Mouse (Mus musculus) kidney, adult 18-20 months (tissue): ENCODE data around the gene Ell2.

Source experiments
- DNase-seq: peaks from one replicate; pipeline ENCODE4 v3.0.0; 2021

Ell2 gene

DNA sequence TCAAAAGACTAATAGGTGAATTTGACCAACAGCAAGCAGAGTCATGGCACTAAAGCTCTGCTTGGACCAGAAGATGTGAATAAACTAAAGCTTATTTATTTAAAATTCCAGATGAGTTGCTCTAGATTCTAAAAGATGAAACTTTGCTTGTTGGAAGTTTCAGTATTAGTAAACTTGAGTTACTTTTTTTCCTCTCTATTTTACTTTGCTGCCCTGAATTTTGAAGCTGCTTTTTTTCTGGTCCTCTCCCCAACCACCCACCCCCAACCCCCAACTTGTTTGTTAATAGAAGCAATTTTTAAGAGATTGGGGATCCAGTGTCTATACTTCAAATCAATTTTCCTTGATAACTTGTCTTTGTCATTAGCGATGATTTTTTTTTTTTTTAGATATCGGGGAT lies 64.2 kb downstream of the Ell2 start:
- DNase-seq = no peak

- DNase-seq = no peak
Observed at GRCm38 (mm10) chr13:75771404-75771803, 64.8 kb downstream of the Ell2 start.

- DNase-seq = no peak
Observed at GRCm38 (mm10) chr13:75771984-75772730, 65.6 kb downstream of the Ell2 start.

- DNase-seq = no peak
Observed at GRCm38 (mm10) chr13:75775961-75776360, 69.4 kb downstream of the Ell2 start.

DNA sequence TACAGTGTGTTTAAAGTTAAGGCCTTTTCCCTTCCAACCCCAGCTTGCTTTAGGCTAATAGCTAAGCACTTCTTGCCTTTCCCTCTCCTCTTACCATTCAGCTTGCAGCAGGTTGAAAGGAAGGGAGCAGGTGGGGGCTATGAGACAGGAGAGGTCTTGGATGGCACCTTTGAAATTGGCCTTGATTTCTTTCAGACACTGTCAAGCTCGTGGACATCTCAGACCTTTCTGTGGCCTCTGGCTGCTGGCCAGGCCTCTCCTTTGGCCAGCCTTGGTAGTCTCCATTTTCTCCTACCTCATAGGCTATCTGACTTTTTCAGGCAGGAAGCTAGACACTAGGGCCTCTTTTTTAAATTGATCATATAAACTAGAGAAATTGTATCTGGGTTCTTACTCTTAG lies 70.1 kb downstream of the Ell2 start:
- no peak for DNase-seq

- DNase-seq = no peak
Observed at GRCm38 (mm10) chr13:75778156-75778555, 71.6 kb downstream of the Ell2 start.

DNA sequence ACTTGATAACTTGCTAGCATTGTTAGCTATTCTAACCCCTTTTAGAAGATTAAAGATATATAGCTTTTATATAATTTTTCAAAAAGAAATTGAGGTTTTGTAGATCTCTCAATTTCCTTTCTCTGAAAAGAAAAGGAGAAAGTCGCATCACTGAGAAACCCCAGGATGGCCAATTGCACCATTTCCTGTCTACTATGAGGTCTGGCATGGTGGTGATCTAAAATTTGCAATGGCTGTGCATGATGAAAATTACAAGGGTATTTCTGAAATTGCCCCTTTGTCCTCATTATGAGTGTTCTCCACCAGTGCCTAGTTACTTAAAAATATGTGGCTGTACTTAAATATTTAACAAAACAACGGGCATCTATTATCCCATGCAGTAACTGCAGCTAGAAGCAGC lies 72.6 kb downstream of the Ell2 start:
- DNase-seq = no peak

- no peak for DNase-seq
Observed at GRCm38 (mm10) chr13:75780096-75780495, 73.5 kb downstream of the Ell2 start.

- no peak for DNase-seq
Observed at GRCm38 (mm10) chr13:75785726-75786125, 79.2 kb downstream of the Ell2 start.

GRCm38 (mm10) chr13:75786264-75786663 lies 79.7 kb downstream of the Ell2 start:
- no peak for DNase-seq

DNA sequence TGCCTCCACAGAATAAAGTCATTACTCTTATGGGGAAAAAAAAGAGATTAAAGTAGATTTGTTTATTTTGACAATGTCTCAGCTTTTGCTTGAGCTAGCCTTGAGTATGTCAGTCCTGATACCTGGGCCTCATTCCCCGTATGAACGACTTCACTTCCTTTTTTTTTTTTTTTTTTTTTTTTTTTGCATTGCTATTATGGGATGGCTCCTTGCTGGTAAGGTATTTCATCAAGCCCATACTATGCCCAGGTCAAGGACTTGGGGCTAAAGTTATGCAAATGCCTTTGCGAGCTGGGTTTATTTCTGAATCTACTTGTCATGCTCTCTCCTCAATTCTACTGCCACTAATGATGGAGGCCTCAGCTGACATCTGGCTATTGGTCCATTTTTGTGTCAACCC lies 80.8 kb downstream of the Ell2 start:
- DNase-seq = no peak

DNA sequence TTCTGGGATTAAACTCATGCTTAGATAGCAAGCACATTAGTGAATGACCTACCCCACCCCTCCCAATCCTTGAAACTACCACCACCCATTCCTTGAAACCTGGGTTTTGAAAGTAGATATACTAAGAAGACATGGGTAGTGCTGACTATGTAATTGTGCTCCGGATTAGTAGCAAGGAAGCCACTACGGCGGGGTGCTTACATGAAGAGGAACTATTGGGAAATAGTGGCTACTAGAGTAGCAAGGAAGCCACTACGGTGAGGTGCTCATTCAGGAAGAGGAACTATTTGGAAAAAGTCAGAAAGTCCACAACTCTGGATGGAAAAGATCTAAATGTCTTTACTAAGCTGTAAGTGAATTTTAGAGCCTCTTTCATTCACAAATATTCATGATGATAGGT lies 81.6 kb downstream of the Ell2 start:
- DNase-seq = no peak

DNA sequence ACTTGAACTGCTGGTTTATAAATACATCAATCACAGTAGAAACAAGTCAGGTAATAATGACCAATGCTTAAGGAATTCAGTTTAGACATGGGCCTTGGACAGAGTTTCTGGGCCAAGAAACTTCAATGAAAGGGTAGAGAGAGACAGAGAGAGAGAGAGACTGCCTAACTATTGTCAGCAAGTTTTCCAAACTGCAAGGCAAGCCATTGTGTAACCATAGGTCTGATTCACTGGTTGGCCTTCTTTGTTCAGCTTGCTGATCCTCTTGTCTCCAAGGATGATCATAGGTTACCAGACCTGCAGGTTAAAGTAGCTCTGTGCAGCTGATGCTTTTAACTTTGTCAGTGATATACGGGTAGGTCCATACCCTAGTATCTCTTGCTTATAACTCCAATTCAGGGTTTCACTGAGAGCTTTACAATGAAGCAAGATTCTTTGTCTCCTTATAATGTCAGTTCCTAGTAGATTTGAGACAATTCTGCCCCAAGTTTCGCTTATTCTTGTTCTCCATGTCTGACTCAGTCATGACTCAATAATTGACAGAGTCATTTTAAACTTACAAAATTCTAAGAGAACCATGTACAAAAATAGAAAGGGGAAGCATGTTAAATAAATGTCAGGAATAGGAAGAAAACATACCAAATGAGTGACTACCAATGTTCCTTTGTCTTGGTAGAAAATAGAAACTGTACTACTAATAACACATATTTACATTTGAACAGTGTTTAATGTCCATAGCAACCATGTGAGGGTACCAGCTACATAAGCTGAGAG lies 82.7 kb downstream of the Ell2 start:
- DNase-seq = no peak

DNA sequence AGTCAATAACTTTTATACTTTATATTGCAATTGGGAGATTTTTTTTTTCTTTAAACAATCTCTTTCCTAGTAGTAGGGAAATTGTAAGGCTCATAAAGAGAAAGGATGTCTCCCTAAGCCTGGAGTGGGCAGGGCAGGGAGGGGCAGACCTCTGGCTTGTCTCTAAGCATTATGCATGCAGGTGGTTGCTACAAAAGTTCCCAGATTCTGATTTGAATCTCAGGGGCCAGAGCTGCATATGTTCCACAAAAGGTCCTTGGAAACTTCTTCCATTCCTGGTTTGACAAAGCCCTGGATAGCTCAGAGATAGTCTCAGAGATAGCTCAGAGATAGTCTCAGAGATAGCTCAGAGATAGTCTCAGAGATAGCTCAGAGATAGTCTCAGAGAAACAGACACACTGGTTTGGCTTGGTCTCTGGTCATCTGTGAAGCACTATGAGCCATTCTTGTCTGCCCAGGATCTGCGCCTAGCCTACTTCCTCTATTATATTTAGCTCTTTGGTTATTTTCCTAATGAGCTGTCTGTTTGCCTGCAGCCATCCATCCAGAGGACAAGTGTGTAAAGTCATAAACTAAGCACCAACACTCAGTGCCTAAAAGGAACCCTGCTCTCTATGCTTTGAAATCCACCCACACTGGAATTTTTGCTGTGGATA lies 84.1 kb downstream of the Ell2 start:
- no peak for DNase-seq

DNA sequence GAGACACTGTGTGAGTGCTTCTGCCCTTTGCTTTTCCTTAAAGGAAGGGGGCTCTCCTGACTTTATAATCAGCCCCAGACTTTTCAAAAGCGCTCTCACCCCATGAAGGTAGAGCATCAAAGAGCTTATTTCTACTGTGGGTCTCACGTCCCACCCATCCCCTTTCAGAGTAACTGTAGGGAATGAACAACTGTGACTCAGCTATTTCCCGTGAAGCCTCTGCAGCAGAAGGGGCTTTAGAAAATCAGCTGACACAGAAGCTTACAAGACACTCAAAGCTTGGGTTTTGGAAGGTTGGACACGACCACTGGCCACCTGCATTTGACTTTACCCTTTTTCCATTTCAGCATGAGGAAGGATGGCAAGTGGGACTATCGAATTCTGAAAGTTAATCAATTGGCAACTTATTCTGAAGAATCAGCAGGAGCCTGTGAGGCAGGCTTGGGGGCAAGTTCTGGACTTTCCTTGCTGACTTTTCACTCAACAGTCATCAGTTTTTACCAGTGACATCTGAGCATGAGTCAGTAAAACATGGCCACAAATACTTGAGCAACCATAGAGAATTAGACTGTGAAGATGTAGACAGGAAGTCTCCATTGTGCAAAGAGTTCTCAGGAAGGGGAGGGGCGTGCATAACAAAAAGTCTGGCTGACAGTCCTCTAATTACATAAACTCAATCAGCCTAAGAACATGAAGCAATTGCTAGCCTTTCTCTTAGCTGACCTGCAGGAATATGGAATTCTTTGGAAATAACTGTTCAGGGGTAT lies 87.5 kb downstream of the Ell2 start:
- DNase-seq = no peak

DNA sequence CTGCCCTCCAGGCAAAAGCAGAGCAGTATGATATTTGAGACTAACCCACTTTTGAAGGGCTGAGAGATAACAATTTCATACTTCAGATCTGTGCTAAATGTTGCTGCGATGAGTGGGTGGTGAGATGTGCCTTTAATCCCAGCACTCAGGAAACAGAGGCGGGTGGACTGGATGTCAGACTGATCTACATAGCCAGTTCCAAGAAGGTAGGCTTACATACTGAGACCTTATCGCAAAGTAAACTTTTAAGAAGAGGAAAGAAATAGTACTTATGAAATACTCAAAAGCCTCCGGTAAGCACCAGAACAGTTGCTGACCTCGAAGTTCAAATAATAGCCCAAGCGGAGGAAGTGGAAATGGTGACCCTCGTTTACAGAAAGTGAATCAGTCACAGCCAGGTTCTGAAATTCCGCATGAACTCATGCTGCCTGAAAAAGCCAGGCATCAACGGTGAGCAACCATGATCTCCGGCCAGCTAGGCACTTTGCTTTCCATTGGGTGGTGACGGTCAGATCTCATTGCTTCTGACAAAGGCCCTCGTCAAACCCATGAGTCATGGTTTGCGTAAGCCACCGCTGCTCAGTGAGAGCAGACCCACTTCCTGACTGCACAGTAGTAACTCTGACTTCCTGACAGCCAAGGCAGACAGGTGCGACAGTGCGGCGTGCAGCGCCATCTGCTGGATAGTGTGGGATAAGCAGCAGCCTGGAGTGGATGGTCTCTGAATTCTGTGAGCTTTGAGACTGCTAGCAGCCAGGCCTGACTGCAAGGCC lies 91.0 kb downstream of the Ell2 start:
- DNase-seq = peak; percentile 95

DNA sequence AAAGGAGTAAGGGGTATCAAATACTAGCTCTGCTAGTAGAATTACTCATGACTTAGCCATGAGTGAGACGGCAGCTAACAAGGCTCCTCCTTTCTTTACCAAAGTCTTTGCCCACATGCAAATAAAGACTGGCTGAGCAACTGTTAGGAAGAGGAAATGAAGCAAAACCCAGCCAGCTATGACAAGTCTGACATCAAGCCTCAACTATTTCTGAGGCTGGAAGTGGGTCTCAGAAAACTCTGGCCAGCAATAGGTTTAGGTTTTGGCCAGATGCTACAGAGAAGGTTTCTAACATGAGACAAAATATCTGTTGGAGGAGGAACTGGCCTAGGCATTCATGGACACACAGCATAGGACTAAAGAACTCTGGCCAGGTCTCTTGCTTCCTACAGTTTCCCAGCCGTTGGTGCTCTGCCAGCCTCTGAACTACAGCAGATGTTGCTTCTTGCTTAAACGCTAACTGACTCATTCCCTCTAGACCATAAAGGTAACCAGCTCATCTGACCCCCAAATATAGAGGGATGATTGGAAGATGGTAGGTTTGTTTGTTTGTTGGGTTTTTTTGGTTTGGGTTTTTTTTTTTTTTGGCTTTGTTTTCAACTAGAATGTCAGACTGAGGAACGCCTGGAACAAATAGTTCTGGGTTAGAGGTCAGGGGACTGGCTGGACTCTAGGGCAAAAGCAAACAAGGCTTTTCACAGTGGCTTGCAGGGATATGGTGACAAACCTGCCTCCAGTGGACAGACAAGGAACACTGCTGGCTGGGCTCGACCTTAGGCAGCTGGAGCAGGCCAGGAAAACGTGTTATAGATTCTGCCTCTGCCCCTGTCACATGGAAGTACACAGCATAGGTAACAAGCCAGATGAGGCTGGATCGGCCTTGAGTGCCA lies 92.1 kb downstream of the Ell2 start:
- peak; percentile 52 for DNase-seq

- no peak for DNase-seq
Observed at GRCm38 (mm10) chr13:75799421-75799820, 92.9 kb downstream of the Ell2 start.

- DNase-seq = no peak
Observed at GRCm38 (mm10) chr13:75807969-75808368, 101.4 kb downstream of the Ell2 start.

- no peak for DNase-seq
Observed at GRCm38 (mm10) chr13:75809957-75810356, 103.4 kb downstream of the Ell2 start.

DNA sequence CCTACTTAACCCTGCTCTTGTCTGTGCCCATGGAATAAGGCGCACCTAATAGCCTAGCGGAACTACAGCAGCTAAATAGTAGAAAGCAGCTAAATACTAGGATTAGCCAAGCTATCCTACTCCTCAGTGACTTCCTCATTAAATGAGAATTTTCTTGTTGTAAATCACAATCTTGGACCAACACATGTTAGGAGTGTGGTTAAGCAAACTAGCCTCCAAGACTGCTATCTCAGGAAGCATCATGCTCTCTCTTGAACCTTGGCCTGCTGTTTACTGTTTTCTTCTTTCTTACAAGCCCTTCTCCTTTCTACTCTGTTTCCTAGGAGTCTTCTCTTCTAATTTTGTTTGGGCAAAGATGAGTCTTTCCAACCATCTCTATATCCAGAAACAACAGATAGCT lies 110.6 kb downstream of the Ell2 start:
- DNase-seq = no peak
